Mouse (Mus musculus): Measurements from ENCODE around the gene Tnk2. TPM values are rescaled to one million over a fixed set of nuclear protein-coding genes. Genes with fewer than 3 reads are reported as not detected.
A peak's percentile ranks its signal among the peaks of the same experiment; 100 is the strongest.

Tnk2 gene
- polyA plus RNA-seq, 1 experiment from 2014 or later: 10.7 TPM

- Histone ChIP-seq H3K4me2 (replicated peaks; ENCODE audit: low read depth, low read length) (peak overlapping the region; percentile 19; the same call in 1 of the 2 replicates), H3K9ac (ENCODE audit: low read depth, low read length) (0 out of 2 replicates have a peak overlapping the region, but pooled peaks have one; percentile 2), H3K9me3 (ENCODE audit: control insufficient read depth, low read length) (no peaks in the 10 kb centered on the region), H3K4me3 (ENCODE audit: low read length) (no peak overlapping the region), H3K27me3 (ENCODE audit: control insufficient read depth, insufficient read depth, low read length) (no peaks in the 10 kb centered on the region), H3K36me3 (ENCODE audit: control insufficient read depth, insufficient read depth, low read length) (no peaks in the 10 kb centered on the region), H3K4me1 (ENCODE audit: control insufficient read depth, insufficient read depth, low read length) (peaks cover 26% of the 10 kb centered on the region), H3K27ac (ENCODE audit: low read depth, low read length) (no peak overlapping the region)
- 60% methylated on average over 18 of the region's 20 CpGs for WGBS
- ATAC-seq (ENCODE audit: low FRiP score, low TSS enrichment): no peak
Measured at GRCm38 (mm10) chr16:32641440-32642219, 2.0 kb upstream of the Tnk2 start.

- Histone ChIP-seq H3K9me3 (ENCODE audit: control insufficient read depth, low read length) (no peaks in the 10 kb centered on the region), H3K4me1 (ENCODE audit: control insufficient read depth, insufficient read depth, low read length) (peaks cover 26% of the 10 kb centered on the region), H3K27me3 (ENCODE audit: control insufficient read depth, insufficient read depth, low read length) (no peaks in the 10 kb centered on the region), H3K27ac (ENCODE audit: low read depth, low read length) (no peak overlapping the region), H3K36me3 (ENCODE audit: control insufficient read depth, insufficient read depth, low read length) (no peaks in the 10 kb centered on the region), H3K4me2 (replicated peaks; ENCODE audit: low read depth, low read length) (peak overlapping the region; percentile 19), H3K9ac (ENCODE audit: low read depth, low read length) (peak overlapping the region; percentile 23; the same call in 1 of the 2 replicates), H3K4me3 (ENCODE audit: low read length) (no peak overlapping the region)
- 41% methylated on average over 13 of the region's 13 CpGs for WGBS
- no peak for ATAC-seq (ENCODE audit: low FRiP score, low TSS enrichment)
Measured at GRCm38 (mm10) chr16:32642280-32642679, 1.4 kb upstream of the Tnk2 start.

GRCm38 (mm10) chr16:32644069-32644800, 561 bp downstream of the Tnk2 start:
- Histone ChIP-seq H3K4me2 (replicated peaks; ENCODE audit: low read depth, low read length) (peak overlapping the region; percentile 83), H3K27ac (ENCODE audit: low read depth, low read length) (peak overlapping the region; percentile 80; the same call in 1 of the 2 replicates), H3K27me3 (ENCODE audit: control insufficient read depth, insufficient read depth, low read length) (no peaks in the 10 kb centered on the region), H3K4me1 (ENCODE audit: control insufficient read depth, insufficient read depth, low read length) (peaks cover 26% of the 10 kb centered on the region), H3K36me3 (ENCODE audit: control insufficient read depth, insufficient read depth, low read length) (no peaks in the 10 kb centered on the region), H3K4me3 (ENCODE audit: low read length) (peak overlapping the region; percentile 75), H3K9ac (ENCODE audit: low read depth, low read length) (peak overlapping the region; percentile 86), H3K9me3 (ENCODE audit: control insufficient read depth, low read length) (no peaks in the 10 kb centered on the region)
- peak; percentile 74 for ATAC-seq (ENCODE audit: low FRiP score, low TSS enrichment)
- under 1% methylated on average over 54 of the region's 82 CpGs for WGBS

GRCm38 (mm10) chr16:32644801-32645170, 1.1 kb downstream of the Tnk2 start:
- Histone ChIP-seq H3K9me3 (ENCODE audit: control insufficient read depth, low read length) (no peaks in the 10 kb centered on the region), H3K9ac (ENCODE audit: low read depth, low read length) (peak overlapping the region; percentile 86), H3K27ac (ENCODE audit: low read depth, low read length) (0 out of 2 replicates have a peak overlapping the region, but pooled peaks have one; percentile 11), H3K27me3 (ENCODE audit: control insufficient read depth, insufficient read depth, low read length) (no peaks in the 10 kb centered on the region), H3K4me2 (replicated peaks; ENCODE audit: low read depth, low read length) (peak overlapping the region; percentile 83), H3K36me3 (ENCODE audit: control insufficient read depth, insufficient read depth, low read length) (no peaks in the 10 kb centered on the region), H3K4me3 (ENCODE audit: low read length) (peak overlapping the region; percentile 75), H3K4me1 (ENCODE audit: control insufficient read depth, insufficient read depth, low read length) (peaks cover 26% of the 10 kb centered on the region)
- ATAC-seq (ENCODE audit: low FRiP score, low TSS enrichment): no peak
- WGBS: 14% methylated on average over 12 of the region's 12 CpGs

- no peak overlapping the region for H3K27ac ChIP-seq (ENCODE audit: low read depth, low read length)
- WGBS: 24% methylated on average over 14 of the region's 14 CpGs
- H3K9me3 ChIP-seq (ENCODE audit: control insufficient read depth, low read length): no peaks in the 10 kb centered on the region
- peak overlapping the region; percentile 75 for H3K4me3 ChIP-seq (ENCODE audit: low read length)
- ATAC-seq (ENCODE audit: low FRiP score, low TSS enrichment): no peak
- H3K4me1 ChIP-seq (ENCODE audit: control insufficient read depth, insufficient read depth, low read length): peaks cover 26% of the 10 kb centered on the region
- H3K9ac ChIP-seq (ENCODE audit: low read depth, low read length): peak overlapping the region; percentile 14; the same call in 1 of the 2 replicates
- no peaks in the 10 kb centered on the region for H3K36me3 ChIP-seq (ENCODE audit: control insufficient read depth, insufficient read depth, low read length)
- no peaks in the 10 kb centered on the region for H3K27me3 ChIP-seq (ENCODE audit: control insufficient read depth, insufficient read depth, low read length)
- H3K4me2 ChIP-seq (replicated peaks; ENCODE audit: low read depth, low read length): peak overlapping the region; percentile 83
Measured at GRCm38 (mm10) chr16:32645361-32645914, 1.8 kb downstream of the Tnk2 start.

GRCm38 (mm10) chr16:32646014-32646413, 2.3 kb downstream of the Tnk2 start:
- WGBS: 63% methylated on average over 9 of the region's 9 CpGs
- H3K4me3 ChIP-seq (ENCODE audit: low read length): peak overlapping the region; percentile 75
- H3K27me3 ChIP-seq (ENCODE audit: control insufficient read depth, insufficient read depth, low read length): no peaks in the 10 kb centered on the region
- H3K9me3 ChIP-seq (ENCODE audit: control insufficient read depth, low read length): no peaks in the 10 kb centered on the region
- peaks cover 26% of the 10 kb centered on the region for H3K4me1 ChIP-seq (ENCODE audit: control insufficient read depth, insufficient read depth, low read length)
- H3K9ac ChIP-seq (ENCODE audit: low read depth, low read length): peak overlapping the region; percentile 14; the same call in 1 of the 2 replicates
- no peak overlapping the region; the same call in 1 of the 2 replicates for H3K27ac ChIP-seq (ENCODE audit: low read depth, low read length)
- ATAC-seq (ENCODE audit: low FRiP score, low TSS enrichment): no peak
- peak overlapping the region; percentile 83 for H3K4me2 ChIP-seq (replicated peaks; ENCODE audit: low read depth, low read length)
- H3K36me3 ChIP-seq (ENCODE audit: control insufficient read depth, insufficient read depth, low read length): no peaks in the 10 kb centered on the region

GRCm38 (mm10) chr16:32647712-32648111, 4.0 kb downstream of the Tnk2 start:
- H3K27me3 ChIP-seq (ENCODE audit: control insufficient read depth, insufficient read depth, low read length): no peaks in the 10 kb centered on the region
- H3K4me1 ChIP-seq (ENCODE audit: control insufficient read depth, insufficient read depth, low read length): peaks cover 19% of the 10 kb centered on the region
- H3K4me2 ChIP-seq (replicated peaks; ENCODE audit: low read depth, low read length): no peak overlapping the region
- H3K27ac ChIP-seq (ENCODE audit: low read depth, low read length): no peak overlapping the region
- ATAC-seq (ENCODE audit: low FRiP score, low TSS enrichment): no peak
- H3K36me3 ChIP-seq (ENCODE audit: control insufficient read depth, insufficient read depth, low read length): no peaks in the 10 kb centered on the region
- no peak overlapping the region for H3K4me3 ChIP-seq (ENCODE audit: low read length)
- H3K9me3 ChIP-seq (ENCODE audit: control insufficient read depth, low read length): no peaks in the 10 kb centered on the region
- no peak overlapping the region for H3K9ac ChIP-seq (ENCODE audit: low read depth, low read length)

- Histone ChIP-seq H3K9me3 (ENCODE audit: control insufficient read depth, low read length) (no peaks in the 10 kb centered on the region), H3K4me2 (replicated peaks; ENCODE audit: low read depth, low read length) (no peak overlapping the region), H3K27me3 (ENCODE audit: control insufficient read depth, insufficient read depth, low read length) (no peaks in the 10 kb centered on the region), H3K27ac (ENCODE audit: low read depth, low read length) (no peak overlapping the region), H3K9ac (ENCODE audit: low read depth, low read length) (no peak overlapping the region), H3K4me3 (ENCODE audit: low read length) (no peak overlapping the region), H3K36me3 (ENCODE audit: control insufficient read depth, insufficient read depth, low read length) (no peaks in the 10 kb centered on the region), H3K4me1 (ENCODE audit: control insufficient read depth, insufficient read depth, low read length) (peaks cover 10% of the 10 kb centered on the region)
- no peak for ATAC-seq (ENCODE audit: low FRiP score, low TSS enrichment)
Measured at GRCm38 (mm10) chr16:32650461-32650860, 6.8 kb downstream of the Tnk2 start.

Data from kidney, embryonic 14.5 days (tissue).